Mouse (Mus musculus) C2C12 (cell line): ENCODE measurements at regions not wholly inside any gene's neighbourhood (a gene's known extent, or its start where the extent isn't known, plus 50 kb on each side); places are given as distances from the start of the nearest gene placed in this dataset.

ENCODE experiments used
- CEBPB ChIP-seq: IDR thresholded peaks from one replicate; pipeline ENCODE4 v1.6.1; 2011; ENCODE audit warnings: low read depth, mild to moderate bottlenecking, control low read depth, moderate library complexity
- CTCF ChIP-seq: IDR thresholded peaks from one replicate; pipeline ENCODE4 v1.5.1; 2011; ENCODE audit not compliant: control insufficient read depth, insufficient read depth, insufficient read length
- FOSL1 ChIP-seq: IDR thresholded peaks from one replicate; pipeline ENCODE4 v1.8.0; 2011; ENCODE audit warnings: mild to moderate bottlenecking, low read length; ENCODE audit not compliant: poor library complexity, insufficient read depth, severe bottlenecking
- MAX ChIP-seq: IDR thresholded peaks from one replicate; pipeline ENCODE4 v1.6.1; 2011; ENCODE audit warnings: mild to moderate bottlenecking, control low read depth
- MYOD1 ChIP-seq: IDR thresholded peaks from one replicate; pipeline ENCODE4 v1.6.1; 2011; ENCODE audit warnings: low read depth; ENCODE audit not compliant: control insufficient read depth, insufficient read length
- MYOG ChIP-seq: IDR thresholded peaks from one replicate; pipeline ENCODE4 v1.6.1; 2011; ENCODE audit not compliant: control insufficient read depth, insufficient read length; ENCODE audit errors: extremely low read depth
- USF1 ChIP-seq: IDR thresholded peaks from one replicate; pipeline ENCODE4 v1.6.1; 2011; ENCODE audit warnings: low read depth, mild to moderate bottlenecking, control low read depth, moderate library complexity

GRCm38 (mm10) chr13:78809656-78810055 lies 610.1 kb upstream of the Nr2f1 start:
- TF ChIP-seq CTCF = no peak
- peak; percentile 60 for TF ChIP-seq MYOD1
- no peak for TF ChIP-seq MYOG
- TF ChIP-seq USF1 = no peak
- TF ChIP-seq MAX = no peak
- no peak for TF ChIP-seq CEBPB
- TF ChIP-seq FOSL1 = peak; percentile 70
